Mouse (Mus musculus) ES-E14 (cell line): Measurements from ENCODE around the gene Il11ra1. TPM values are rescaled to one million over a fixed set of nuclear protein-coding genes. Genes with fewer than 3 reads are reported as not detected.

Experiments
- DNase-seq: peaks from one replicate; pipeline ENCODE4 v3.0.0-alpha.2; 2013; ENCODE audit warnings: low read depth, low spot score
- H3K27ac ChIP-seq: 2 replicates; pipeline ENCODE4 v1.5.1; 2012; ENCODE audit warnings: low read depth, mild to moderate bottlenecking, low read length, moderate library complexity, mixed read lengths; ENCODE audit not compliant: poor library complexity, insufficient read depth, severe bottlenecking
- H3K36me3 ChIP-seq: 2 replicates; pipeline ENCODE4 v1.6.1; 2012; ENCODE audit warnings: mild to moderate bottlenecking, low read length, moderate library complexity, mixed read lengths; ENCODE audit not compliant: control insufficient read depth, poor library complexity, insufficient read depth, severe bottlenecking
- H3K4me1 ChIP-seq, 2 experiments: fragments of 150-350 bp in 1 of 2; sonication (generic) in 1 of 2; 2 replicates each; pipeline ENCODE4 v1.6.1; 2012; ENCODE audit warnings: low read length in 2 of 2, mild to moderate bottlenecking in 1 of 2, mixed read lengths in 1 of 2; ENCODE audit not compliant: control insufficient read depth in 2 of 2, insufficient read depth in 2 of 2, poor library complexity in 1 of 2
- H3K4me3 ChIP-seq, 2 experiments: fragments of 150-350 bp in 1 of 2; sonication (generic) in 1 of 2; 2 replicates each; pipeline ENCODE4 v1.5.1; 2012; ENCODE audit warnings: low read length in 2 of 2, low read depth in 1 of 2, mild to moderate bottlenecking in 1 of 2, mixed read lengths in 1 of 2; ENCODE audit not compliant: insufficient read depth in 1 of 2, poor library complexity in 1 of 2, severe bottlenecking in 1 of 2
- H3K9ac ChIP-seq: 2 replicates; pipeline ENCODE4 v1.6.1; 2012; ENCODE audit warnings: low read depth, mild to moderate bottlenecking, low read length, mixed read lengths; ENCODE audit not compliant: poor library complexity, insufficient read depth, severe bottlenecking
- H3K9me3 ChIP-seq: fragments of 150-350 bp; sonication (generic); 2 replicates; pipeline ENCODE4 v1.6.1; 2012; ENCODE audit warnings: low read depth, mild to moderate bottlenecking, low read length; ENCODE audit not compliant: control insufficient read depth, insufficient read depth
- CHD2 ChIP-seq: IDR thresholded peaks from 2 replicates; pipeline ENCODE4 v1.6.1; 2014; ENCODE audit warnings: mild to moderate bottlenecking, low read depth, low read length, inconsistent platforms
- HCFC1 ChIP-seq: IDR thresholded peaks from 2 replicates; pipeline ENCODE4 v1.6.1; 2012; ENCODE audit warnings: low read length, inconsistent platforms, borderline replicate concordance; ENCODE audit not compliant: insufficient read depth
- MAFK ChIP-seq: IDR thresholded peaks from 2 replicates; pipeline ENCODE4 v1.6.1; 2014; ENCODE audit warnings: mild to moderate bottlenecking, low read depth, low read length, inconsistent platforms; ENCODE audit not compliant: insufficient read depth
- ZC3H11A ChIP-seq: IDR thresholded peaks from 2 replicates; pipeline ENCODE4 v1.6.1; 2012; ENCODE audit warnings: low read depth, mild to moderate bottlenecking, inconsistent platforms, low read length, borderline replicate concordance
- ZNF384 ChIP-seq: IDR thresholded peaks from 2 replicates; pipeline ENCODE4 v1.6.1; 2012; ENCODE audit warnings: low read depth, low read length, inconsistent platforms
- in situ Hi-C, 2 experiments: fragments of 600-800 bp; cut with MboI; formaldehyde crosslinking; loops; one replicate each; pipeline ENCODE4 v1.15.1; 2025; ENCODE audit warnings: low sequenced_read_pairs in 2 of 2, inconsistent platforms in 1 of 2; ENCODE audit not compliant: unreplicated experiment in 2 of 2
- total RNA-seq: library from RNA; depleted of rRNA; stranded (reverse); fragments of 300-350 nt; gene quantifications from 2 replicates; pipeline ENCODE4 v1.2.3, GENCODE M21; 2012

Il11ra1 gene
- total RNA-seq, 1 experiment = 13.5 TPM

GRCm38 (mm10) chr4:41663614-41664013 lies 36.2 kb upstream of the Il11ra1 start:
- in situ Hi-C loops = no loop called here
- no peak overlapping the region for H3K9ac ChIP-seq
- H3K4me1 ChIP-seq = peaks cover 5 to 41% of the 10 kb centered on the region in 2 experiments; a peak in 3 of 4 replicates
- H3K9me3 ChIP-seq = no peaks in the 10 kb centered on the region
- no peak for TF ChIP-seq ZC3H11A
- TF ChIP-seq ZNF384 = no peak
- TF ChIP-seq MAFK = no peak
- no peak for TF ChIP-seq CHD2
- no peak for TF ChIP-seq HCFC1
- no peak for DNase-seq
- no peak overlapping the region for H3K4me3 ChIP-seq
- no peaks in the 10 kb centered on the region; the same call in 1 of the 2 replicates for H3K36me3 ChIP-seq
- no peak overlapping the region for H3K27ac ChIP-seq

GRCm38 (mm10) chr4:41664533-41664932 lies 35.3 kb upstream of the Il11ra1 start:
- no peak overlapping the region for H3K27ac ChIP-seq
- H3K9ac ChIP-seq = no peak overlapping the region
- TF ChIP-seq ZNF384 = no peak
- no peak for TF ChIP-seq HCFC1
- no peak for TF ChIP-seq CHD2
- no peak for TF ChIP-seq ZC3H11A
- no peak for TF ChIP-seq MAFK
- peaks cover 3 to 34% of the 10 kb centered on the region in 2 experiments; a peak in 3 of 4 replicates for H3K4me1 ChIP-seq
- H3K36me3 ChIP-seq = no peaks in the 10 kb centered on the region; the same call in 1 of the 2 replicates
- no peak overlapping the region for H3K4me3 ChIP-seq
- no peak for DNase-seq
- no peaks in the 10 kb centered on the region for H3K9me3 ChIP-seq
- in situ Hi-C loops = no loop called here

GRCm38 (mm10) chr4:41665009-41665675 lies 34.6 kb upstream of the Il11ra1 start:
- TF ChIP-seq HCFC1 (no peak), CHD2 (no peak), ZNF384 (no peak), MAFK (no peak), ZC3H11A (no peak)
- H3K4me3 ChIP-seq = no peak overlapping the region
- H3K9ac ChIP-seq = no peak overlapping the region
- DNase-seq = no peak
- H3K27ac ChIP-seq = no peak overlapping the region
- H3K36me3 ChIP-seq = no peaks in the 10 kb centered on the region; the same call in 1 of the 2 replicates
- in situ Hi-C loops = no loop called here
- H3K4me1 ChIP-seq = peaks cover 3 to 33% of the 10 kb centered on the region in 2 experiments; a peak in 3 of 4 replicates
- H3K9me3 ChIP-seq = no peaks in the 10 kb centered on the region

GRCm38 (mm10) chr4:41666646-41667045 lies 33.1 kb upstream of the Il11ra1 start:
- Histone ChIP-seq H3K9ac (no peak overlapping the region), H3K36me3 (no peaks in the 10 kb centered on the region; the same call in 1 of the 2 replicates), H3K4me3 (no peak overlapping the region), H3K9me3 (no peaks in the 10 kb centered on the region), H3K4me1 (peaks cover 3 to 41% of the 10 kb centered on the region in 2 experiments; a peak in 3 of 4 replicates), H3K27ac (no peak overlapping the region)
- in situ Hi-C loops = no loop called here
- DNase-seq = no peak
- TF ChIP-seq ZNF384 = no peak
- no peak for TF ChIP-seq CHD2
- no peak for TF ChIP-seq HCFC1
- no peak for TF ChIP-seq MAFK
- no peak for TF ChIP-seq ZC3H11A

GRCm38 (mm10) chr4:41670836-41671235 lies 29.0 kb upstream of the Il11ra1 start:
- no peak for DNase-seq

More at GRCm38 (mm10) chr4:41670836-41671235, 29.0 kb upstream of the Il11ra1 start:
- no peaks in the 10 kb centered on the region for H3K9me3 ChIP-seq
- H3K27ac ChIP-seq = no peak overlapping the region
- H3K36me3 ChIP-seq = no peaks in the 10 kb centered on the region
- no peak overlapping the region for H3K4me3 ChIP-seq
- in situ Hi-C loops = no loop called here
- no peak overlapping the region for H3K9ac ChIP-seq
- H3K4me1 ChIP-seq = peaks cover 2 to 16% of the 10 kb centered on the region in 2 experiments; a peak in 1 of 4 replicates
- TF ChIP-seq ZNF384 (no peak), ZC3H11A (no peak), MAFK (no peak), HCFC1 (no peak), CHD2 (no peak)
